Mouse (Mus musculus) forebrain, embryonic 15.5 days (tissue): ENCODE data around the gene Prr5. TPM values are rescaled to one million over a fixed set of nuclear protein-coding genes. Genes with fewer than 3 reads are reported as not detected.

Experiments used
- ATAC-seq: fragments of 200-750 bp; cut with Nextera tagmentation; replicated peaks from 2 replicates; pipeline ENCODE4 v1.8.0; 2017; ENCODE audit warnings: mild to moderate bottlenecking, moderate TSS enrichment, moderate library complexity
- H3K27ac ChIP-seq: fragments of 300-500 bp; sonication (generic); replicated peaks from 2 replicates; pipeline ENCODE4 v1.5.1; 2015; ENCODE audit warnings: mild to moderate bottlenecking, inconsistent platforms
- H3K27me3 ChIP-seq: fragments of 300-500 bp; sonication (generic); 2 replicates; pipeline ENCODE4 v1.6.1; 2015; ENCODE audit warnings: inconsistent platforms
- H3K36me3 ChIP-seq: fragments of 300-500 bp; sonication (generic); 2 replicates; pipeline ENCODE4 v1.6.1; 2015; ENCODE audit warnings: mild to moderate bottlenecking, inconsistent platforms
- H3K4me1 ChIP-seq: fragments of 300-500 bp; sonication (generic); 2 replicates; pipeline ENCODE4 v1.6.1; 2015; ENCODE audit warnings: inconsistent platforms
- H3K4me2 ChIP-seq: fragments of 300-500 bp; sonication (generic); replicated peaks from 2 replicates; pipeline ENCODE4 v1.6.1; 2015; ENCODE audit warnings: mild to moderate bottlenecking, inconsistent platforms
- H3K4me3 ChIP-seq: fragments of 300-500 bp; sonication (generic); 2 replicates; pipeline ENCODE4 v1.5.1; 2015; ENCODE audit warnings: mild to moderate bottlenecking, inconsistent platforms
- H3K9ac ChIP-seq: fragments of 300-500 bp; sonication (generic); replicated peaks from 2 replicates; pipeline ENCODE4 v1.6.1; 2015; ENCODE audit warnings: mild to moderate bottlenecking, inconsistent platforms
- H3K9me3 ChIP-seq: fragments of 300-500 bp; sonication (generic); 2 replicates; pipeline ENCODE4 v1.6.1; 2016; ENCODE audit warnings: inconsistent platforms
- WGBS: fragments of 180-500 bp; shearing (Covaris S2); methylation state at CpG from one replicate; pipeline ENCODE4 v1.1.7; 2015; ENCODE audit warnings: mixed read lengths; 5-methylcytosine and 5-hydroxymethylcytosine counted together
- polyA plus RNA-seq: library from polyadenylated mRNA; unstranded; fragments of >200 nt; fragmentation: Nextera tagmentation; extraction: Ambion mirVana; gene quantifications from 2 replicates; pipeline ENCODE4 v1.2.1, GENCODE M21; 2015

Gene Prr5
- 11.5 and 11.8 TPM in 2 replicates for polyA plus RNA-seq

DNA sequence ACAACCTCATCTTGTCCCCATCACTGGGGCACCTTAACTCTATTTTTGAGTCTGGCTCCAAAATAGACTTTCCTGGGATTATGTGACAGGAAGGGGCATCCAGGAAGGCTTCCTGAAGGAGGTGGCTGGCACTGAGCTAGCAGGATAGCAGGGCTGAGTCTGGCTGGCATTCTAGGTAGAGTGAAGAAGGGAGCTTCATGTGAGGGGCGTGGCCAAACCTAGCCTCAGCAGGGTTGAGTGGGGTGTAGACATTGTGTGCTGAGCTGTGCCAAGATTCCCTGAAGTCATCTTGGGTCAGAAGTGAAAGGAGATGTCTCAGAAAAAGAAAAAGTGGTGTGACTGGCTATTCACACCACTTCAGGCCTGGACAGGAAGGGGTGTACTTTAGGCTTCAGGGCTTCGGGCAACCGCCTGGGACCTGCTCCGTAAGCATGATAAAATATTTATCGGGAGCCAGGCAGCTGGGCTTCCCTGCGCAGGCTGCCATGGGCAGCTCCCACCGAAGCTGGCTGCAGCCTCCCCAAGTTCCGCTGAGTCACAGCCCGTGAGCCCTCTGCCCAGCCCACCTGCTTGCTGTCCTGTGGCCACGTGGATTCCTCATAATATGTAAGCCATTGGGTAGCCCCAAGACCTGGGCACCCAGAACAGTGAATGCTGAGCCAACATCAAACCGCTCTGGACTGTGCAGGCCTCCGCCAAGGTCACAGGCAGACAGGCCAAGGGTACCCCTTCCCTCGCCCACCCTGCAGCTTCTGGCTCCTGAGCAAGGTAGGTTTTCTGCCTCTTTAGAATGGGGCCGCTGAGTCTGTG is at the start of gene Prr5:
Gene Prr5, plus strand, starts transcription at position 683 of the 810 bp plus-strand sequence.
- peaks cover 32% of the 10 kb centered on the region for H3K4me1 ChIP-seq
- ATAC-seq: no peak

GRCm38 (mm10) chr15:84620028-84620427 is 49.4 kb upstream of the Prr5 start:
- Histone ChIP-seq H3K9ac (no peak overlapping the region), H3K4me2 (no peak overlapping the region), H3K4me3 (no peak overlapping the region), H3K9me3 (no peaks in the 10 kb centered on the region), H3K36me3 (no peaks in the 10 kb centered on the region), H3K27me3 (peaks cover 7% of the 10 kb centered on the region; the same call in 1 of the 2 replicates), H3K4me1 (peaks cover 39% of the 10 kb centered on the region), H3K27ac (0 out of 2 replicates have a peak overlapping the region, but pooled peaks have one; percentile 41)
- ATAC-seq: no peak
- 21% methylated on average over 3 of the region's 3 CpGs for WGBS

More for the DNA sequence above, at the start of gene Prr5:
- H3K4me3 ChIP-seq: no peak within 1 kb of the TSS
- H3K4me2 ChIP-seq: no peak within 1 kb of the TSS
- no peaks in the 10 kb centered on the region for H3K9me3 ChIP-seq
- no peak within 1 kb of the TSS for H3K27ac ChIP-seq
- H3K27me3 ChIP-seq: no peaks in the 10 kb centered on the region
- WGBS: 74% methylated on average over 14 of the region's 14 CpGs
- no peak within 1 kb of the TSS for H3K9ac ChIP-seq
- H3K36me3 ChIP-seq: no peaks in the 10 kb centered on the region

GRCm38 (mm10) chr15:84621722-84622428 is 47.5 kb upstream of the Prr5 start:
- ATAC-seq: peak; percentile 68
- H3K27ac ChIP-seq: peak overlapping the region; percentile 61

GRCm38 (mm10) chr15:84624870-84625269 is 44.5 kb upstream of the Prr5 start:
- Histone ChIP-seq H3K4me2 (no peak overlapping the region), H3K27me3 (no peaks in the 10 kb centered on the region), H3K9me3 (no peaks in the 10 kb centered on the region), H3K4me1 (peaks cover 48% of the 10 kb centered on the region), H3K9ac (no peak overlapping the region), H3K4me3 (no peak overlapping the region), H3K36me3 (no peaks in the 10 kb centered on the region), H3K27ac (no peak overlapping the region)
- no peak for ATAC-seq
- WGBS: 55% methylated on average over 9 of the region's 9 CpGs

More at GRCm38 (mm10) chr15:84621722-84622428, 47.5 kb upstream of the Prr5 start:
- Histone ChIP-seq H3K9ac (no peak overlapping the region), H3K4me2 (0 out of 2 replicates have a peak overlapping the region, but pooled peaks have one; percentile 4), H3K27me3 (no peaks in the 10 kb centered on the region), H3K9me3 (no peaks in the 10 kb centered on the region), H3K4me1 (peaks cover 50% of the 10 kb centered on the region), H3K4me3 (no peak overlapping the region), H3K36me3 (no peaks in the 10 kb centered on the region)
- WGBS: 22% methylated on average over 14 of the region's 14 CpGs

- Histone ChIP-seq H3K4me3 (no peak overlapping the region), H3K4me1 (peaks cover 38% of the 10 kb centered on the region), H3K9me3 (no peaks in the 10 kb centered on the region), H3K27ac (no peak overlapping the region), H3K9ac (no peak overlapping the region), H3K4me2 (no peak overlapping the region), H3K27me3 (no peaks in the 10 kb centered on the region), H3K36me3 (no peaks in the 10 kb centered on the region)
- 68% methylated on average over 6 of the region's 6 CpGs for WGBS
- peak; percentile 41 for ATAC-seq
These were observed 43.6 kb upstream of the Prr5 start for GRCm38 (mm10) chr15:84625712-84626414.

DNA sequence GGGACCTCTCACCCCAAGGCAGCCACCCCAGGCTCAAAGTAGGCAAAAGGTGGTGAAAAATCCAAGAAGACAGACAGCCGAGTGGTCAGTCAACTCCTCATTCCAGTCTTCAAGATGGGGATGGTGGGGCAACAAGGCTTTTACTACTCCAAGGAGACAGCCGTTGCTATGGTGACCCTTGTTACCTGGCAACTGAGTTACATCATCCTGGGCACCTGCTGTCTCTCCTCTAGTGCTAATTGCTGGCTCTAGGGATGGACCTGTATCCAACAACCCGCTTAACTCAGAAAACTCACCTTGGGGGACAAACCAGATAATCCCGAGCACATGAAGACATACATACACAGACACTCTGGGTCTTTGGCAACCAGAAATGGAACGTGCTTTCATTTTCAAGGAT is 42.1 kb upstream of the Prr5 start:
- Histone ChIP-seq H3K36me3 (no peaks in the 10 kb centered on the region), H3K27me3 (no peaks in the 10 kb centered on the region), H3K9me3 (no peaks in the 10 kb centered on the region), H3K4me1 (peaks cover 25% of the 10 kb centered on the region), H3K27ac (no peak overlapping the region), H3K4me3 (no peak overlapping the region), H3K4me2 (no peak overlapping the region), H3K9ac (no peak overlapping the region)
- ATAC-seq: no peak
- WGBS: 44% methylated on average over 5 of the region's 5 CpGs

GRCm38 (mm10) chr15:84629680-84630079 is 39.7 kb upstream of the Prr5 start:
- no peaks in the 10 kb centered on the region for H3K27me3 ChIP-seq
- WGBS: 19% methylated on average over 3 of the region's 3 CpGs
- peak; percentile 60 for ATAC-seq
- H3K27ac ChIP-seq: no peak overlapping the region
- no peaks in the 10 kb centered on the region for H3K9me3 ChIP-seq
- H3K4me1 ChIP-seq: peaks cover 19% of the 10 kb centered on the region
- no peaks in the 10 kb centered on the region for H3K36me3 ChIP-seq
- H3K9ac ChIP-seq: no peak overlapping the region
- no peak overlapping the region for H3K4me3 ChIP-seq
- no peak overlapping the region for H3K4me2 ChIP-seq

DNA sequence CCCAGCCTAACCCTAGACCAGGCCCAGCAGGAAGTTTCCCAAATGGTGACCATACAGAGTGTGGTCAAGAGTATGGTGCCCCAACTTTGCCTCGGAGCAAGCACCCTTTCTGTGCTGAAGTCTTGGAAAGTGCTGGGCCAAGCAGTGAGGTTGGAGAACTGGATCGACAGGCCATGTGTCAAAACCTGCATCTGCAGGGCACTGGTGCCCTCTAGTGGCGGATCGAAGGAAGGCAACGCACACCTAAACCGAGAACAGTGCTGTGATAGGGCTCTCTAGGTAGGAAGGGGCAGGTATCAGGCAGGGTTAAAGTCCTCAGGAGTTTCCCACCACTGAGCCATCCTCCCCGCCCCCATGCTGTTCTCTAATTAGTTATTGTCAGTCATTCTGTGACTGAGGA is 37.9 kb upstream of the Prr5 start:
- H3K27me3 ChIP-seq: no peaks in the 10 kb centered on the region
- H3K36me3 ChIP-seq: no peaks in the 10 kb centered on the region
- H3K27ac ChIP-seq: no peak overlapping the region
- H3K4me3 ChIP-seq: no peak overlapping the region
- ATAC-seq: peak; percentile 75
- H3K4me2 ChIP-seq: no peak overlapping the region
- peaks cover 6% of the 10 kb centered on the region for H3K4me1 ChIP-seq
- no peaks in the 10 kb centered on the region for H3K9me3 ChIP-seq
- WGBS: 2% methylated on average over 7 of the region's 7 CpGs
- H3K9ac ChIP-seq: no peak overlapping the region

DNA sequence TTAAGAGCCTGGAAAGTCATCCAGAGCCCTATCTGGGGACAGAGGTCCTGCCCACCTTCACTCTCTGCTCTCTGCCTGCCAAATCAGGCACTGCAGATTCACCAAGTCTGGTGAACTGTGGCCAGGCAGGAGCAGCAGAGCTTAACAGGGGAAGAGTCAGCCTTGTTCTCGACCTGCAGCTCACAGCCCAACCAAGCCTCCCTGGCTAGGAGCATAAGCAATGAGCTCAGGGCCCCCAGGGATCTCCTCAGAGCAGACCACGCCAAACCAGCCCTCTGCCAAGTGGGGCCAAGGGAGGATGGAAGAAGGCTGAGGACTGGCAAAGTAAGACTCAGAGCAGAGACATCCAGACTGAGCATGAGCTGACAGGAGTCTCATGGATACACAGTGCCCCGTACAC is 35.1 kb upstream of the Prr5 start:
- Histone ChIP-seq H3K9ac (no peak overlapping the region), H3K4me3 (no peak overlapping the region), H3K9me3 (no peaks in the 10 kb centered on the region), H3K27ac (no peak overlapping the region), H3K27me3 (no peaks in the 10 kb centered on the region), H3K4me2 (no peak overlapping the region), H3K36me3 (no peaks in the 10 kb centered on the region), H3K4me1 (no peaks in the 10 kb centered on the region)
- no peak for ATAC-seq
- 64% methylated on average over 3 of the region's 3 CpGs for WGBS

GRCm38 (mm10) chr15:84638405-84638804 is 31.0 kb upstream of the Prr5 start:
- no peak overlapping the region for H3K27ac ChIP-seq
- no peak overlapping the region for H3K4me2 ChIP-seq
- no peaks in the 10 kb centered on the region for H3K9me3 ChIP-seq
- ATAC-seq: no peak
- H3K27me3 ChIP-seq: no peaks in the 10 kb centered on the region
- H3K4me3 ChIP-seq: no peak overlapping the region
- no peak overlapping the region for H3K9ac ChIP-seq
- no peaks in the 10 kb centered on the region for H3K36me3 ChIP-seq
- no peaks in the 10 kb centered on the region for H3K4me1 ChIP-seq

- ATAC-seq: no peak
- Histone ChIP-seq H3K9me3 (no peaks in the 10 kb centered on the region), H3K27ac (no peak overlapping the region), H3K9ac (no peak overlapping the region), H3K4me1 (no peaks in the 10 kb centered on the region), H3K4me3 (no peak overlapping the region), H3K36me3 (no peaks in the 10 kb centered on the region), H3K4me2 (no peak overlapping the region), H3K27me3 (no peaks in the 10 kb centered on the region)
- WGBS: 75% methylated on average over 5 of the region's 5 CpGs
These were observed 30.4 kb upstream of the Prr5 start for GRCm38 (mm10) chr15:84639072-84639450.
